Mouse (Mus musculus): ENCODE data around the gene Tbr1.

The Tbr1 gene

GRCm38 (mm10) chr2:61811507-61812421, 9.0 kb downstream of the Tbr1 start:
- no peak for DNase-seq (ENCODE audit: low read depth, low spot score)

- no peak for DNase-seq (ENCODE audit: low read depth, low spot score)
Measured at GRCm38 (mm10) chr2:61812536-61812935, 9.8 kb downstream of the Tbr1 start.

GRCm38 (mm10) chr2:61813106-61813505, 10.4 kb downstream of the Tbr1 start:
- DNase-seq (ENCODE audit: low read depth, low spot score) = no peak

GRCm38 (mm10) chr2:61813521-61813920, 10.8 kb downstream of the Tbr1 start:
- no peak for DNase-seq (ENCODE audit: low read depth, low spot score)

- no peak for DNase-seq (ENCODE audit: low read depth, low spot score)
Measured at GRCm38 (mm10) chr2:61814548-61815473, 12.1 kb downstream of the Tbr1 start.

- DNase-seq (ENCODE audit: low read depth, low spot score) = no peak
Measured at GRCm38 (mm10) chr2:61815583-61816313, 13.0 kb downstream of the Tbr1 start.

- DNase-seq (ENCODE audit: low read depth, low spot score) = no peak
Measured at GRCm38 (mm10) chr2:61818197-61818596, 15.5 kb downstream of the Tbr1 start.

GRCm38 (mm10) chr2:61820203-61820602, 17.5 kb downstream of the Tbr1 start:
- no peak for DNase-seq (ENCODE audit: low read depth, low spot score)

- no peak for DNase-seq (ENCODE audit: low read depth, low spot score)
Measured at GRCm38 (mm10) chr2:61823426-61824140, 20.9 kb downstream of the Tbr1 start.

- no peak for DNase-seq (ENCODE audit: low read depth, low spot score)
Measured at GRCm38 (mm10) chr2:61837243-61837806, 34.6 kb downstream of the Tbr1 start.

Measured in telencephalon, adult 2 months (tissue).